In genomic region chrX:11807883-11808262, GRCm38 (mm10) we compare ENCODE assay signal across 7 mouse cellular contexts.
DNase-seq lines count a peak whose midpoint lies in the region; ATAC-seq and TF ChIP-seq lines count a peak whose summit lies in the region.

No protein-coding gene starts in this region.

- peak overlapping the region; percentile 79 for H3K4me2 ChIP-seq in lung, embryonic 15.5 days
- H3K4me2 ChIP-seq in forebrain, embryonic 11.5 days (ENCODE audit: low read depth, low read length, severe bottlenecking), result peak overlapping the region; percentile 57
- peak overlapping the region; percentile 81 for H3K4me2 ChIP-seq in intestine, postnatal 0 days (replicated peaks; ENCODE audit: low read depth)
- H3K4me2 ChIP-seq in neural tube, embryonic 15.5 days, result peak overlapping the region; percentile 68

- H3K9ac ChIP-seq in lung, embryonic 15.5 days, result peak overlapping the region; percentile 56
- peak overlapping the region; percentile 29; the same call in 1 of the 2 replicates for H3K9ac ChIP-seq in forebrain, embryonic 11.5 days (ENCODE audit: low read length)
- H3K9ac ChIP-seq in intestine, postnatal 0 days (ENCODE audit: low read depth, low read length), result no peak overlapping the region
- peak overlapping the region; percentile 48 for H3K9ac ChIP-seq in neural tube, embryonic 15.5 days (replicated peaks)

- peak overlapping the region; percentile 70 for H3K27ac ChIP-seq in lung, embryonic 15.5 days
- peak overlapping the region; percentile 21; the same call in 1 of the 2 replicates for H3K27ac ChIP-seq in forebrain, embryonic 11.5 days (ENCODE audit: low read depth, low read length)
- no peak overlapping the region for H3K27ac ChIP-seq in intestine, postnatal 0 days (ENCODE audit: low read depth, low read length)
- peak overlapping the region; percentile 80 for H3K27ac ChIP-seq in neural tube, embryonic 15.5 days (replicated peaks)

- peak overlapping the region; percentile 46 for H3K4me3 ChIP-seq in lung, embryonic 15.5 days
- peak overlapping the region; percentile 28 for H3K4me3 ChIP-seq in forebrain, embryonic 11.5 days (ENCODE audit: low read depth, low read length)
- peak overlapping the region; percentile 45 for H3K4me3 ChIP-seq in intestine, postnatal 0 days (ENCODE audit: low read depth, low read length)
- peak overlapping the region; percentile 41 for H3K4me3 ChIP-seq in neural tube, embryonic 15.5 days (replicated peaks)

- no peaks in the 10 kb centered on the region for H3K9me3 ChIP-seq in lung, embryonic 15.5 days
- H3K9me3 ChIP-seq in forebrain, embryonic 11.5 days (ENCODE audit: control insufficient read depth, low read length), result no peaks in the 10 kb centered on the region
- no peaks in the 10 kb centered on the region for H3K9me3 ChIP-seq in intestine, postnatal 0 days (ENCODE audit: control insufficient read depth)
- no peaks in the 10 kb centered on the region for H3K9me3 ChIP-seq in neural tube, embryonic 15.5 days (replicated peaks)

- DNase-seq in lung, postnatal 14 days, result no peak
- DNase-seq in forebrain, embryonic 11.5 days (ENCODE audit: low spot score), result no peak
- DNase-seq in right cerebral cortex, adult 2 months (ENCODE audit: low spot score in 2 of 2), result no peak
- DNase-seq in yolk sac, embryonic 10.5 days (ENCODE audit: low spot score), result no peak

- no peaks in the 10 kb centered on the region for H3K36me3 ChIP-seq in lung, embryonic 15.5 days
- H3K36me3 ChIP-seq in forebrain, embryonic 11.5 days (ENCODE audit: control insufficient read depth, insufficient read depth, low read length), result no peaks in the 10 kb centered on the region
- H3K36me3 ChIP-seq in intestine, postnatal 0 days (ENCODE audit: control insufficient read depth, insufficient read depth), result no peaks in the 10 kb centered on the region
- no peaks in the 10 kb centered on the region for H3K36me3 ChIP-seq in neural tube, embryonic 15.5 days

- peak; percentile 27; the same call in 1 of the 2 replicates for ATAC-seq in lung, embryonic 15.5 days (ENCODE audit: borderline replicate concordance, extremely low read depth, low FRiP score, low TSS enrichment)
- peak; percentile 31 for ATAC-seq in forebrain, embryonic 11.5 days (replicated peaks; ENCODE audit: low FRiP score)
- ATAC-seq in intestine, postnatal 0 days, result no peak
- ATAC-seq in neural tube, embryonic 15.5 days (ENCODE audit: low FRiP score), result peak; percentile 8; the same call in 1 of the 2 replicates

- no peak for TF ChIP-seq CTCF in intestine, postnatal 0 days (IDR thresholded peaks at IDR 0.05; ENCODE audit: low read depth)

- H3K4me1 ChIP-seq in lung, embryonic 15.5 days, result peaks cover 21% of the 10 kb centered on the region
- peaks cover 3% of the 10 kb centered on the region for H3K4me1 ChIP-seq in forebrain, embryonic 11.5 days (replicated peaks; ENCODE audit: control insufficient read depth, insufficient read depth, low read length)
- no peaks in the 10 kb centered on the region for H3K4me1 ChIP-seq in intestine, postnatal 0 days (replicated peaks; ENCODE audit: control insufficient read depth, insufficient read depth, low read length)
- peaks cover 19% of the 10 kb centered on the region for H3K4me1 ChIP-seq in neural tube, embryonic 15.5 days

- 9% methylated on average over 9 of the region's 9 CpGs for WGBS in lung, embryonic 15.5 days
- WGBS in forebrain, embryonic 11.5 days, result 15% methylated on average over 9 of the region's 9 CpGs
- WGBS in intestine, postnatal 0 days, result 18% methylated on average over 9 of the region's 9 CpGs
- 4% methylated on average over 8 of the region's 9 CpGs for WGBS in neural tube, embryonic 15.5 days

- peaks cover 35% of the 10 kb centered on the region for H3K27me3 ChIP-seq in lung, embryonic 15.5 days
- peaks cover 52% of the 10 kb centered on the region for H3K27me3 ChIP-seq in forebrain, embryonic 11.5 days (ENCODE audit: control insufficient read depth, insufficient read depth, low read length)
- H3K27me3 ChIP-seq in intestine, postnatal 0 days (replicated peaks; ENCODE audit: control insufficient read depth, insufficient read depth, low read length), result peaks cover 17% of the 10 kb centered on the region; the same call in 1 of the 2 replicates
- peaks cover 34% of the 10 kb centered on the region; the same call in 1 of the 2 replicates for H3K27me3 ChIP-seq in neural tube, embryonic 15.5 days (replicated peaks)
